Mouse (Mus musculus) layer of hippocampus, adult 2 months (tissue): ENCODE results near the gene Ifi27l2b. TPM values are rescaled to one million over a fixed set of nuclear protein-coding genes. Genes with fewer than 3 reads are reported as not detected.
"Not testable (repeated sequence)": the region's sequence is repeated elsewhere in the genome, so short reads cannot be mapped to it uniquely, and the experiment has no call there.

ENCODE experiments used
- DNase-seq, 2 experiments: peaks; one replicate each; pipeline ENCODE4 v3.0.0; 2022; ENCODE audit warnings: low spot score in 2 of 2
- H3K27ac ChIP-seq: fragments of 200-600 bp; 2 replicates; pipeline ENCODE4 v1.8.1; 2022
- H3K4me3 ChIP-seq: fragments of 200-600 bp; 2 replicates; pipeline ENCODE4 v1.8.1; 2022; ENCODE audit warnings: mild to moderate bottlenecking
- CTCF ChIP-seq: fragments of 200-600 bp; conservative IDR thresholded peaks from 2 replicates; pipeline ENCODE4 v1.8.1; 2022; ENCODE audit warnings: antibody characterized with exemption, mild to moderate bottlenecking, moderate library complexity
- long read RNA-seq, 2 experiments: library from polyadenylated mRNA; stranded (forward); transcript quantifications; one replicate each; pipeline ENCODE4 v2.0.0; 2021; ENCODE audit warnings: borderline mapping rate in 2 of 2
- total RNA-seq, 2 experiments: library from RNA; stranded (reverse); gene quantifications; 2 replicates each; pipeline ENCODE4 v1.2.3; 2021

The Ifi27l2b gene
- not detected for total RNA-seq
- long read RNA-seq, experiment 1, result 0 reads
- long read RNA-seq, experiment 2, result 0 reads

DNA sequence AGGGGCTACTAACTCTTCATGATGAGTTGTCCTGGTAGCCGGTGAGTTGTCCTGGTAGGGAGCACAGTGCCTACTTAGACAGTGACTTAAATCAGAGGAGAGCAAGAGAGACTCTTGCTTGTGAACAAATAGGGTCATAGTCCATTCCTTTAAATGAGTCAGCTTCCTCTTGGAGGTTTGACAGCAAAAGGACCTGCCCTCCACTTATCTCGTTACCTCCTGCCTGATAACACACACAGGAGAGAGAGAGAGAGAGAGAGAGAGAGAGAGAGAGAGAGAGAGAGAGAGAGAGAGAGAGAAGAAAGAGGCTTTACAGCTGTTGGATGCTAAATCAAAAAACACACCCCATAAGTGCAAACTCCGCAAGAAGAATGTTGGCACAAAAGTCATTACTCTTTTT lies at the start of gene Ifi27l2b:
Gene Ifi27l2b, minus strand, starts transcription at position 84 of the 400 bp plus-strand sequence.
- no peak for DNase-seq
- Histone ChIP-seq H3K27ac (no peak within 1 kb of the TSS), H3K4me3 (no peak within 1 kb of the TSS)
- TF ChIP-seq CTCF, result no peak

DNA sequence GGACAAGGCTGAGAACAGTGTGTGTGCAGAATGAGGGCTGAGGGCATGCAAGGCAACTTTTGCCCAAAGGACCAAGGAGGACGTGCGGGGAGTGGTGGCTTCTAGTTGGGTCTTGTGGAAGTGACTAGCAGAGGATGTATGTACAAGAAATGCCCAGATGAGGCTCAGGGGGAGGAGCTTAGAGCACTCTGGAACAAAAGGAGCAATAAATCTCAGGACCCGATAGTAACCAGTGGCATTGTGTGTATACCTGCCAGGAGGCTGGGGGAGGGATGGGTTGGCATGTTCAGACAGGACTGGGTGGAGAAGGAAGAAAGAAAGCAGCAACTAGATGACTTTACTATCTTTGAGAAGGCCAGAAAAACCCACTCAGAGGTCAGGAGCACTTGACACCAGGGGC lies 47.4 kb upstream of the Ifi27l2b start:
- H3K4me3 ChIP-seq, result no peak overlapping the region
- DNase-seq, result no peak
- TF ChIP-seq CTCF, result no peak
- H3K27ac ChIP-seq, result no peak overlapping the region

DNA sequence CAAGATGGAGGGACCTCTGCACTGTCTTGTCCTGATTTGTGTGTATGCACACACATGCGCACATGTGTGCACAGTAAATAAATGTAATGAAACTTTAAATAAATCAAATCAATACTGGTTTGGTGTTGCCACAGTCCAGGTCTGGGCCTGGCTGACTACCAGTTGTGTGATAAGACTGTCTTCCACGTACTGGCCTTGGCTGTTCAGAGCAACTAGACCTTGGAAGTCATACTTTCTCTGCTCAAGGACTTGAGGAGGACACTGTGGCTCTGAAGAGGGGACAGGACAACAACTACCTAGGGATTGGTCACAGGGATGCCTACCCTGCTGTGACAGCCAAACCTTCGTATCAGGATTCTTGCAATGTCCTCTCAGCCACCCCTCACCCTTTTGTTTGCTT lies 46.3 kb upstream of the Ifi27l2b start:
- no peak for DNase-seq
- no peak for TF ChIP-seq CTCF
- H3K27ac ChIP-seq, result no peak overlapping the region
- H3K4me3 ChIP-seq, result no peak overlapping the region

DNA sequence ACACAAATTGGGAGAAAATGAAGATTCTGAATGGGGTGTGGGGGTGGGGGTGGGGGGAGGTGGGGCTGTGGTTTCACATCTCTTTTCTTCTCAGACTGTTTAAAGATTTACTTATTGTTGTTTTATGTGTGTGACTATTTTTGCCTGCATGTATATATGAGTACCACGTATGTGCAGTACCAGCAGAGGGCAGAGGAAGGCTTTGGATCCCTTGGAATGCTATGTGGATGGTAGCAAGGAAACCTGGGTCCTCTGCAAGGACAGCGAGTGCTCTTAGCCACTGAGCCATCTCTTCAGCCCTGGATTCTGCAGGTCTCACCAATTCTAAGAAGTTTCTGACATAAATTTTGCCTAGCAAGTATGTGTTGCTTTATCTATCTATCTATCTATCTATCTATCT lies 42.2 kb upstream of the Ifi27l2b start:
- no peak for DNase-seq
- Histone ChIP-seq H3K27ac (no peak overlapping the region), H3K4me3 (no peak overlapping the region)
- TF ChIP-seq CTCF, result peak; percentile 73

DNA sequence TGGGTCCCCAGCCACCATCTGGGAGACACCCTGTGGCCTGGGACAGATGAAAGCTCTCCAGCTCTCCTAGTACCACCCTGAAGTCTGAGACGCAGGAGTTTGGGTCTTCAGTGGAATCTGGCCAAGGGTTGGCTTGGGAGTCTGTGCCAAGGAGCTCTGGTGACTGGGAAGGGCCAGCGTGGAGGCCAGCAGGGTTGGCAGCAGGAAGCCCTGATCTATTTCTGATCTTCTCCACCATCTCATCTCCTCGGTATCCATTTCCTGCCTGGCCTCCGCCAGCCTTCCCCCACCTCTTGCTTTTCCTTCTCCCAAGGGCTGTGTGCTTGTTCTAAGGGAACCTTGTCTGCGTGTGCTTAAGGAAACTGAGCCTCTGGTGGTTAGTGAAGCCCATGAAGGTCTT lies 41.7 kb upstream of the Ifi27l2b start:
- H3K4me3 ChIP-seq, result no peak overlapping the region
- no peak for DNase-seq
- no peak overlapping the region for H3K27ac ChIP-seq
- TF ChIP-seq CTCF, result no peak

DNA sequence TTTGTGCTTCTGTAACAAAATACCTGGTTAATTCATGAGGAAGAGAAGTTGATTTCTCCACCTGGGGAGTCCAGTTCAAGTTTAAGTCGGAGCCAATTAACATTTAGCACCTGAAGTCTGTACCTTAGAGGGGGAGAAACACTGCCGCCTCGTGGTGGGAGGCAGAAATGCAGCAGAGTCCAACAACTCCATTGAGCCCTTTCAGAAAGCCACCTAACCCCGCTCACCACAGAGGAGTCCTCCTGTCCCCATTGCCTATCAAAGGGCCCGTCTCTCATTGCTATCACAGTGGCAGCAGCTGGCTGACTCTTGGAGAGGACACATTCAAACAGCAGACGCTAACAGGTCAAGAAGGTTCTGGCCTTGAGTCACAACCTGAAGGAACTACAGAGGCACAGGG lies 37.5 kb upstream of the Ifi27l2b start:
- peak; percentile 88 for TF ChIP-seq CTCF
- H3K27ac ChIP-seq, result no peak overlapping the region
- no peak overlapping the region for H3K4me3 ChIP-seq
- DNase-seq, result peak in 1 of 2 experiments; percentile 57

DNA sequence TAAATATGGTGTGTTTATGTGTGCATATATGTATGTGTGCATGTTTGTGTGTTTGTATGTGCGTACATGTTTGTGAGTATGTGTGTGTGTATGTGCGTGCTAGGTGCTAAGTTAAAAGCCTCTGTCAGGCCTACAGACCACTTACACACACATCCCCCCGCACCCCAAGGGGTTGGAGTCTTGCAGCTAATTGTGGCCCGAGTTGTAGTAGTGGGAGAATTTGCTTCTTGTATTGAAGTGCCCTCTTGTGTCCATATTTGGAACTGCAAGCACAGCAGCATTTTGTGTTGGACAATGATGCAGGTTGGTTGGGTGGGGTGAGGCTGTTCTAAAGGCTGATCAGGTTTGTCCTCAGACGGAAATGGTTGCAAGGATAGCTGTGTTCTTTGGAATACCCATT lies 35.7 kb upstream of the Ifi27l2b start:
- no peak overlapping the region for H3K27ac ChIP-seq
- DNase-seq, result peak; percentile 49 to 82
- no peak overlapping the region for H3K4me3 ChIP-seq
- peak; percentile 99 for TF ChIP-seq CTCF

DNA sequence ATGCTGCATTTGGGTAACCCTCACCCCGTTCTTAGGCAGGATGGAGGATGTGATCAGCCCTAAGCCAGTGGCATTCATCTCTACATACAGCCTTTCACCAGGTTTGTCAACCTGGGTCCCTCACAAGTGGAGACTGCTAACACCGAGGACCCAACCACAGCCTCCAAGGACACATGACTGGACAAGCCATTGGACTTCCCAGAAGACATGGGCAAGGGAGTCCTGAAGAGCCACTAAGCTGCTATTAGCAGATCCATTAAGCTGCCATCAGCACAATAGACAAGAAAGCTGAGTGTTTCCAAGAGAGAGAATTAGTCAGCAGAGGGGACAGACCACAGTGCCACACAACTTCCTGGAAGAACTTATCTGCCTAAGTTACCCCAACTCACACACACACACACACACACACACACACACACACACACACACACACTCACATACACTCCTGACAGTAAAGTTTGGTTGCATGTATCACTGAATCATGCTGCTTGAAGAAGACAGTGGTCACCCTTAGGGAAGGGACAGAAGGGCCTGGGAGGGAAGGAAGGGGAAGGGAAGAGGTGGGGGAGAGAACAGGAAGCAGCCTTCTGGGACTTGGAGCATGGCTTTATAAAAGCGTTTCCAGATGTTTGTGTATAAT lies 34.2 kb upstream of the Ifi27l2b start:
- Histone ChIP-seq H3K27ac (no peak overlapping the region), H3K4me3 (no peak overlapping the region)
- TF ChIP-seq CTCF, result no peak
- DNase-seq, result no peak

DNA sequence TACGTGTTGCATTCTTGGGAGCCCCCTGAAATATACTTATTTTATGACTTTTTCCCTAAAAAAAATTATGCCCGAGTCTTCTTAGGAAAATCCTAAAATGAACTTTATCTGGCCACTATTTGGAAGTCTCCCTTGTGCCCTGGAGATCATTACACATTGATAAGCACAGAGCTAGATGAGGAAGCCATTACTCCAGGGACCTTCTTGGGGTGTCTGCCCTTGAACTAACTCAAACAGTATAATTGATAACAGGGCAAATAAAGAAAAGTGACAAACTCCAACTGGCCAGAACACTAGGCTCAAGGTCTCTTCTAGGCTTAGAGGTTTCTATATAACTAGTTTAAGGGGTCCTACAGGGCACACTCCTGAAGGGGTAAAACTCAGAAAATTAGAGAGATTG lies 30.7 kb upstream of the Ifi27l2b start:
- no peak overlapping the region for H3K4me3 ChIP-seq
- no peak for TF ChIP-seq CTCF
- DNase-seq, result no peak
- H3K27ac ChIP-seq, result no peak overlapping the region

DNA sequence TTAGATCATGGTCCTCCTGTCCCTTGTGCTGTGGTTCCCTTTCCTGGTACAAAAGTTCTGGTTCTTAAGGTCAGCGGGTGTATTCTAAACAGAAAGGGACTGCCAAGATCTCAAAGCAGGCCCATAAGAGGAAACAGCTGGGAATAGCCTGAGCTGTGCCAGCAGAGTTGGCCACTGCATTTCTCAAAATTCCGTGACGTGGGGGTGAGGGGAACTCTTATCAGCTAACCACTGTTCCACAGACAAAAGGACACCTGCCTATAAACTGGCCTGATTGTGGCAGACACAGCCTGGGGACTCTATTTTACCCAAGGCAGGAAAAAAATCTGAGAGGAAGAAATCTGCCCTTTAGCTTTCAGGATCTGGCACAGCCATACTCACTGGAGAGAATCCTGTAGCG lies 30.3 kb upstream of the Ifi27l2b start:
- Histone ChIP-seq H3K4me3 (no peak overlapping the region), H3K27ac (no peak overlapping the region)
- TF ChIP-seq CTCF, result no peak
- DNase-seq, result no peak

DNA sequence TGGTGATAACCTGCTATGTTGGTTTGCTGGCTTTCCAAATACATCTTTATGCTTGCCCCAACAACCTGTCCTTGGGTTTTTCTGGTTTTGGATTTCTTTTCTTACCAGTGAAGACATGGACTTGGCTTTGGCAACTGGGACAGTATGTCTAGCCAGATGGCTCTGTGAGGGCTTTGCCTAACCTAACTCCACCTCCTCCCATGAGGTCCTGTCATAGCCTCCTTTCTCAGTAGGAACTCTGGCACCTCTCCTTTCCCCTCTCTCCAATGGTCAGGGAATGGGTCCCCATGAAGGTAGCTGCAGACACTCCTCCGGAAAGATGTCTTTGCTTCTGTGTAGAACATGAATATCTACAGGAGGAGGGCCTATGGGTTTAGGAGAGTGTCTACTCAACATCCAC lies 29.7 kb upstream of the Ifi27l2b start:
- TF ChIP-seq CTCF, result no peak
- Histone ChIP-seq H3K4me3 (no peak overlapping the region), H3K27ac (no peak overlapping the region)
- no peak for DNase-seq

DNA sequence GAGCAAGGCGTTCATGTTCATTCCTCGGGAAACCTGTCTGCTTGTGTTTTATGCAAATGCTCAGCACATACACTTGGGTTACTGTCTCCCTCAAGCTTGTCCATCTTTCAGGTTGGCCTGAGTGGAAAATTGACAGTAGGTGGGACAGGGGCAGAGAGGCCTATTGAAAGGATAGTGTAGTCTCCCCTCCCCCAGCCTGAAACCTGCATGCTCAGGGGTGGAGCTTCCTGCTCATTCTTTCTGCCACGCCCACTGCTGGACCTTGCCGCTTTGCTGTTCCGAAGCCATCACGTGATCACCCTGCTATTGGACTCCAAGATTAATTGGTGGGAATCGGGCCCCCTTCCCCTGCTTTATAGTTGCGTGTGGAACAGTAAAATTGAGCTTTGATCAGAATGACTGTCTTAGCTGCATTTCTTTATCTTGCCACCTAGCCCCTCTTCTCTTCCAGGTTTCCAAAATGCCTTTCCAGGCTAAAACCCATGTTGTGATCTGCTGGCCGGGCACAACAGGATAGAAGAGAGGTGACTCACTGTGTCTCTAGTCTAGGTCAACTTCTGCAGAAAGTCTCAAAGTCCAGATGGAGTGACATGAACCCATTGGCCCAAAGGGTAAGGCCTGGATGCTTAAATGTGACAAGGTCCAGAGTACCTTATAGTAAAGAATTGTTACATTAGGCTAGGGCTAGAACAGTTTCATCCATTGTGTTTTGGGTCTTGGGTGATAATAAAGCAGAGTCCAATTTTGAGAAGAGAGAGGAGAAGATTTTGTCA lies 27.4 kb upstream of the Ifi27l2b start:
- not testable (repeated sequence) for DNase-seq

DNA sequence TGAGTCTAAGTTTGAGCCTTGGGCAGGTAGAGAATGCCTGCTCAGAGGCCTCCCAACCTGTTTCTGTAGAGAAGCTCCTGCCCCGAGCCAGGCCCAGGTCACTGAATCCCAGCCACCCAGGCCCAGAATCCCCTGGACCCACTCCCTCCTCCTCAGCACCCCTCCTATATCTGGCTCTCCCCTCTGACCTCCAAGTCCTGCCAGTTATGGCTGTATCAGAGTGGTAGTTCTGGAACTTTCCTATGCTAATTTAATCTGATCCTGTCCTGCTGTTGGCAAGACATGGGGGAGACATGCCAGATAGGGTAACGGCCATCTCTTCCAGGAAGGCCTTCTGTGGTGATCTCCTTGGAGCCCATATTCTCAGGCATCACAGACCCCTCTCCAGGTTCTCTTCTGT lies 25.8 kb upstream of the Ifi27l2b start:
- Histone ChIP-seq H3K4me3 (no peak overlapping the region), H3K27ac (no peak overlapping the region)
- no peak for DNase-seq
- no peak for TF ChIP-seq CTCF

More for the DNA sequence above, 27.4 kb upstream of the Ifi27l2b start:
- H3K4me3 ChIP-seq, H3K27ac ChIP-seq: not testable (repeated sequence)

DNA sequence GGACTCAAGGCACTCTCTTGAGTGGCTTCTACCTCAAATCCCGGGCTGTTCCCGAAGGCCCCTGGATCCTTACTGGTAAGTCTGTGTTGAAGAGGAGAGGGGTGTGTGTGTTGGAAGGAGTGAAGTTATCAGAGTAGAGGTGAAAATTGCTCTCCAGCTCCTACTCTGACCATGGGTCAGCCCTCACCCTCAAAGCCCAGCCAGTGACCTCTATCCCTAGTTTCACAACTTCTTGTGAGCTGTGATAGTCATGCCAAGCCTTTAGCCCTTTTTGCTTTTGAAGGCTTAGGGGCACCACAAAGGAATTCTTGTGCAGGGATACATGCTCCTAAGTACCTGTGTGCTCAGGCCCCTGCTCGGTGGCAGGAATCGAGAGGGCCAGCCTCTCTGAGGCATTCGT lies 24.6 kb upstream of the Ifi27l2b start:
- TF ChIP-seq CTCF, result no peak
- Histone ChIP-seq H3K27ac (no peak overlapping the region), H3K4me3 (no peak overlapping the region)
- DNase-seq, result no peak
